Mouse (Mus musculus) C2C12 (cell line): Measurements from ENCODE around the gene Dyrk3.

Experiments
- CTCF ChIP-seq: IDR thresholded peaks from one replicate; pipeline ENCODE4 v1.5.1; 2011; ENCODE audit not compliant: control insufficient read depth, insufficient read depth, insufficient read length
- MYOG ChIP-seq: IDR thresholded peaks from one replicate; pipeline ENCODE4 v1.6.1; 2011; ENCODE audit not compliant: control insufficient read depth, insufficient read length; ENCODE audit errors: extremely low read depth

DNA sequence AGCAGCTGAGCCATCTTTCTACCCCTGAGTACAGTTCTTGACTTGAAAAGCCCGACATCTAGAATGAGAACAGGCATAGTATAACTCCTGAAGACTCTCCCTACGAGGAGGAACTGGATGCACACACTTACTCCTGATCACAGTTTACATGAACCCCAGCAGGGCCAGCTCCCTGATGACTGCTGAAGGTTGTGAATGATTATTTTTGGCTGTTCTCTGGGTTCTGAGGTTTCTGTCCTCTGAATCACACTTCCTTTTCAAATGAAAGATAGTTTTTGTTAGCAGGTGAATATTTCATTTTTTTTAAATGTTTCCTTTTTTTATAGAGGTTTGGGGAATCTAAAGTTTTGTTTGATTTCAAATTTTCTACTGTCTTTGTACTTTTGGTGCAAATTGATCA lies 3.3 kb upstream of the Dyrk3 start:
- TF ChIP-seq CTCF, result no peak
- no peak for TF ChIP-seq MYOG
